Mouse (Mus musculus): ENCODE results near the gene Ttc14. TPM values are rescaled to one million over a fixed set of nuclear protein-coding genes. Genes with fewer than 3 reads are reported as not detected.
A peak's percentile ranks its signal among the peaks of the same experiment; 100 is the strongest.

Gene Ttc14
- polyA plus RNA-seq (2014; fragmentation: Nextera tagmentation; extraction: Ambion mirVana), result 61.1 and 67.0 TPM in 2 replicates

DNA sequence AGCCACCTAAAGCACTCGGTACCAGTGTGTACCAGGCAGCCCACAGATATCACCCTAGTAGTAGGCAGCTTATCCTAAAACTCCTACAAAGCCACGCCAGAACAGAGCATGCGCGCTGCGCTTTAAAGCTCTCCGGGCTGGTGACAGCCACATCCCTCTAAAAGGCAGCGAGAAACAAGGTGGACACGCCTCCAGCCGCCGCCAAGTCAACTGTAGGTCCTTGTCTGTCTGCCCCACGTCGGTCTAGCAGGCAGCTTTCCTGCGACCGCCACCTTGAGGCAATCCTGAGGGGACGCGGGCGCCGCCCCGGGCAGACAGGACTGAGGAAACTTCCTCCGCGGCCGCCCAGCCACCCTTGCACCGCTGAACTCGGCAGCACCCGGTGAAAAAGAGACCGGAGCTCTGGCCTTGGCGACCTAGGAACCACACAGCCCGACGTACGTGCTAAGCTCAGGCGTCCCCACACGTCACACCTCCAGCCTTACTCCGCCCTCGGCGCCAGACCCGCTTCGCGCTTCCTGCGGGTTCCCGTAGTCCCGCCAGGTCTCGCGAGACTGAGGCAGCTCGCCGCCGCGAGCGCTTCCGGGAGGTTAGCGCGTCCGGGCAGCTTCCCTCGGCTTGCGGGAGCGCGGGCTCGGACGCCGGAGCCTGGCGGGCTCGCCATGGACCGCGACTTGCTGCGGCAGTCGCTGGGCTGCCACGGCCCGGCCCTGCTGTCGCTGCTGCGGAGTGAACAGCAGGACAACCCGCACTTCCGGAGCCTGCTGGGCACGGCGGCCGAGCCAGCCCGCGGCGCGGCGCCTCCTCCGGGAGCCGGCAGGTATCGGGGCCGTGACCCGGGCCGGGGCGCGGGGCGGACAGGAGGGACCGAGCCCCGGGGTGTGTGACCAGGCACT, at the start of gene Ttc14:
Gene Ttc14, plus strand, starts transcription at position 216 of the 896 bp plus-strand sequence.
- DNase-seq (ENCODE audit: low spot score, missing footprints) (peak; percentile 99), ATAC-seq (ENCODE audit: low FRiP score) (peak; percentile 99)
- 0 out of 2 replicates have a peak, but pooled peaks cover 2% of the 10 kb centered on the region for H3K36me3 ChIP-seq (ENCODE audit: control insufficient read depth, insufficient read depth, low read length)
- H3K4me3 ChIP-seq (ENCODE audit: low read depth, low read length), result peak within 1 kb of the TSS; percentile 95
- peak within 1 kb of the TSS; percentile 60 for H3K4me2 ChIP-seq
- H3K9me3 ChIP-seq (ENCODE audit: control insufficient read depth, low read length), result no peaks in the 10 kb centered on the region
- H3K4me1 ChIP-seq (ENCODE audit: control insufficient read depth, insufficient read depth, low read length), result peaks cover 6% of the 10 kb centered on the region; the same call in 1 of the 2 replicates
- peak within 1 kb of the TSS; percentile 94 for H3K9ac ChIP-seq (ENCODE audit: low read length)
- WGBS, result under 1% methylated on average over 89 of the region's 90 CpGs
- H3K27ac ChIP-seq (ENCODE audit: low read depth, low read length), result peak within 1 kb of the TSS; percentile 97
- no peaks in the 10 kb centered on the region for H3K27me3 ChIP-seq (ENCODE audit: control insufficient read depth, insufficient read depth, low read length)

DNA sequence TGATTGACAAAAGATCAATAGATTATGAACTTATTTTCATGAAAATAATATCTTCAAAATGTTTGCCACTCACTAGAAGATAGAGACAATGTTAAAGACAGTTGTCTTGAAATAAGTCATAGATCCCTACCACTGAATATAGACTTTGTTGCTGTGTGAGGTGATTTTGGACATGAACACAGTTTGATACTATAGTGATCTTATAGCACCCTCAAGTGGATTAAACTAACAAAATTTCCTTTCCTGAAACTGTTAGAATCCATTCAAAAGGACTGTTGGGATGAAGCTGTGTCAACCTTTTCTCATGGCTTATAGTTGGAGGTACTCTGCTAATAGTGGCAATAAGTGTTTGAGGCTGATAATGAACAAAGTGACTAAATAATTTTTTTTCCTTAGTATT, 8.7 kb upstream of the Ttc14 start:
- no peak overlapping the region for H3K4me3 ChIP-seq (ENCODE audit: low read depth, low read length)
- H3K27ac ChIP-seq (ENCODE audit: low read depth, low read length), result no peak overlapping the region
- ATAC-seq (ENCODE audit: low FRiP score) (no peak), DNase-seq (ENCODE audit: low spot score, missing footprints) (no peak)
- no peaks in the 10 kb centered on the region for H3K36me3 ChIP-seq (ENCODE audit: control insufficient read depth, insufficient read depth, low read length)
- H3K4me2 ChIP-seq, result no peak overlapping the region
- H3K27me3 ChIP-seq (ENCODE audit: control insufficient read depth, insufficient read depth, low read length), result no peaks in the 10 kb centered on the region
- H3K9me3 ChIP-seq (ENCODE audit: control insufficient read depth, low read length), result no peaks in the 10 kb centered on the region
- no peaks in the 10 kb centered on the region for H3K4me1 ChIP-seq (ENCODE audit: control insufficient read depth, insufficient read depth, low read length)
- no peak overlapping the region for H3K9ac ChIP-seq (ENCODE audit: low read length)

GRCm38 (mm10) chr3:33800513-33800820, 835 bp downstream of the Ttc14 start:
- Histone ChIP-seq H3K4me3 (ENCODE audit: low read depth, low read length) (peak overlapping the region; percentile 95), H3K9ac (ENCODE audit: low read length) (peak overlapping the region; percentile 94), H3K4me1 (ENCODE audit: control insufficient read depth, insufficient read depth, low read length) (peaks cover 6% of the 10 kb centered on the region; the same call in 1 of the 2 replicates), H3K27me3 (ENCODE audit: control insufficient read depth, insufficient read depth, low read length) (no peaks in the 10 kb centered on the region), H3K9me3 (ENCODE audit: control insufficient read depth, low read length) (no peaks in the 10 kb centered on the region), H3K4me2 (peak overlapping the region; percentile 56), H3K36me3 (ENCODE audit: control insufficient read depth, insufficient read depth, low read length) (peaks cover 5% of the 10 kb centered on the region), H3K27ac (ENCODE audit: low read depth, low read length) (peak overlapping the region; percentile 97; the same call in 1 of the 2 replicates)
- ATAC-seq (ENCODE audit: low FRiP score), result peak; percentile 28
- DNase-seq (ENCODE audit: low spot score, missing footprints), result no peak
- WGBS, result 0% methylated on average over 16 of the region's 16 CpGs

- Histone ChIP-seq H3K4me2 (no peak overlapping the region), H3K9me3 (ENCODE audit: control insufficient read depth, low read length) (no peaks in the 10 kb centered on the region), H3K4me1 (ENCODE audit: control insufficient read depth, insufficient read depth, low read length) (no peaks in the 10 kb centered on the region), H3K4me3 (ENCODE audit: low read depth, low read length) (no peak overlapping the region), H3K27me3 (ENCODE audit: control insufficient read depth, insufficient read depth, low read length) (no peaks in the 10 kb centered on the region), H3K27ac (ENCODE audit: low read depth, low read length) (no peak overlapping the region), H3K36me3 (ENCODE audit: control insufficient read depth, insufficient read depth, low read length) (peaks cover 16% of the 10 kb centered on the region), H3K9ac (ENCODE audit: low read length) (no peak overlapping the region)
- no peak for ATAC-seq (ENCODE audit: low FRiP score)
- 97% methylated on average over 1 of the region's 1 CpGs for WGBS
- no peak for DNase-seq (ENCODE audit: low spot score, missing footprints)
Measured at GRCm38 (mm10) chr3:33807151-33807550, 7.5 kb downstream of the Ttc14 start.

DNA sequence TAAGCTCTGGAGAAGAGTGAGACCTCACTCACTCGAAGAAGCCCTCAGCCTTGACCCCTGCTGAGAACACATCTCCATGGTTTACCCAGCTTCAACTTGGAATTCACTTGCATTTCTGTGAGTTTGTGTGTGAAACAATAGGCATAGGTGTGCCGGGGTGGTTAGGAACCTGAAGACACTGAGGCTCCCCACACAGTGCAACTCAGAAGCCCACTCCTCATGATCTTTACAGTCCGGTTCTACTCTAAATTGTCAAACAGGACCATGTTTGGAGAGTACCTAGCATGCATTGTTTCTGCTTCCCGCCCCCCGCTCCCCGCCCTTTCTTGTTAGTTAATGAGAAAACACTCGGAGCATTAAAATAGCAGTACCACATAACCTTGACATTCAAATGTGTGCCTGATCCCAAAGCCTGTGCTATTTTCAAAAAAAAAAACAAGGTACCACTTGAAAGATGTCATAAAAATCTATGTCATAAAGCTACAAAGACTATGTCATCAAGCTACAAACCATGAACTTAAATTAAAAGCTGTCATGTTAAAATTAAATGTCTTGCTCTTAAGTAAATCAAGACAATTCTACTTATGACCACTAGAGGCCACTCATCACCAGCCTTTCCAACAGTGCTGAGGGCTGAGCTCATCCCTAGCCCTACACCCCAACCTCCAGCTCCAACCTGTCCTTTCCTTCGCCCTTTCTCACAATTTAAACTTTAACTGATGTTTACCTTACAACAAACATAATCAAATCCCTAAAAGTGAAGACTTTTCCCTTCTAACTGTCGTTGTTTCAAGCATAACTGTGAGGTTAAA, 24.7 kb downstream of the Ttc14 start:
- DNase-seq (ENCODE audit: low spot score, missing footprints) (peak; percentile 92), ATAC-seq (ENCODE audit: low FRiP score) (peak; percentile 70; the same call in 1 of the 2 replicates)
- Histone ChIP-seq H3K9me3 (ENCODE audit: control insufficient read depth, low read length) (no peaks in the 10 kb centered on the region), H3K27me3 (ENCODE audit: control insufficient read depth, insufficient read depth, low read length) (no peaks in the 10 kb centered on the region), H3K4me3 (ENCODE audit: low read depth, low read length) (no peak overlapping the region), H3K27ac (ENCODE audit: low read depth, low read length) (no peak overlapping the region), H3K9ac (ENCODE audit: low read length) (no peak overlapping the region), H3K36me3 (ENCODE audit: control insufficient read depth, insufficient read depth, low read length) (no peaks in the 10 kb centered on the region), H3K4me2 (no peak overlapping the region), H3K4me1 (ENCODE audit: control insufficient read depth, insufficient read depth, low read length) (no peaks in the 10 kb centered on the region)
- 54% methylated on average over 9 of the region's 9 CpGs for WGBS

GRCm38 (mm10) chr3:33832351-33832750, 32.7 kb downstream of the Ttc14 start:
- 89% methylated on average over 10 of the region's 10 CpGs for WGBS

DNA sequence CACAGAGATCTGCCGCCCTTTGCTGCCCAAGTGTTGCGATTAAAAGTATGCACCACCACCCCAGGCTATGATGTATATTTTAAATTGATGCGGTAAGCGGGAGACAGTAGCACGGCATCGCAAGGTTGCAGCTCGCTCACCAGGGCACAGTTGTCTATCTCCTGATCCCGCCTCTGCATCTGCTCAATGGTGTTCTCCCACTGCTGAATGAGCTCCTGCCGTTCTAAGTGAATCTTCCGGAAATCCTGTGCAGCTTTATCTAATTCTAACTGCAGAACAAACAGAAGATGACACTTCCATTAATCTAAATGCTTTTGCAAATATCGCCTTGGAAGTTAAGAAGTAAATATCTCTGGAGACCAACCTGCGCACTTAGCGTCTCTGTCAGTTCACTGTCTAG, 36.9 kb downstream of the Ttc14 start:
- WGBS, result 94% methylated on average over 13 of the region's 13 CpGs
- H3K4me1 ChIP-seq (ENCODE audit: control insufficient read depth, insufficient read depth, low read length), result no peaks in the 10 kb centered on the region
- H3K27ac ChIP-seq (ENCODE audit: low read depth, low read length), result no peak overlapping the region
- no peak overlapping the region for H3K9ac ChIP-seq (ENCODE audit: low read length)
- H3K4me2 ChIP-seq, result no peak overlapping the region
- no peaks in the 10 kb centered on the region for H3K9me3 ChIP-seq (ENCODE audit: control insufficient read depth, low read length)
- no peaks in the 10 kb centered on the region for H3K36me3 ChIP-seq (ENCODE audit: control insufficient read depth, insufficient read depth, low read length)
- no peak overlapping the region for H3K4me3 ChIP-seq (ENCODE audit: low read depth, low read length)
- DNase-seq (ENCODE audit: low spot score, missing footprints) (no peak), ATAC-seq (ENCODE audit: low FRiP score) (no peak)
- H3K27me3 ChIP-seq (ENCODE audit: control insufficient read depth, insufficient read depth, low read length), result no peaks in the 10 kb centered on the region

More at GRCm38 (mm10) chr3:33832351-33832750, 32.7 kb downstream of the Ttc14 start:
- no peak overlapping the region for H3K9ac ChIP-seq (ENCODE audit: low read length)
- H3K4me2 ChIP-seq, result no peak overlapping the region
- ATAC-seq (ENCODE audit: low FRiP score) (no peak), DNase-seq (ENCODE audit: low spot score, missing footprints) (peak; percentile 6)
- H3K27me3 ChIP-seq (ENCODE audit: control insufficient read depth, insufficient read depth, low read length), result no peaks in the 10 kb centered on the region
- H3K36me3 ChIP-seq (ENCODE audit: control insufficient read depth, insufficient read depth, low read length), result no peaks in the 10 kb centered on the region
- no peaks in the 10 kb centered on the region for H3K4me1 ChIP-seq (ENCODE audit: control insufficient read depth, insufficient read depth, low read length)
- H3K27ac ChIP-seq (ENCODE audit: low read depth, low read length), result no peak overlapping the region
- H3K9me3 ChIP-seq (ENCODE audit: control insufficient read depth, low read length), result no peaks in the 10 kb centered on the region
- no peak overlapping the region for H3K4me3 ChIP-seq (ENCODE audit: low read depth, low read length)

- Histone ChIP-seq H3K4me3 (ENCODE audit: low read depth, low read length) (no peak overlapping the region), H3K9me3 (ENCODE audit: control insufficient read depth, low read length) (no peaks in the 10 kb centered on the region), H3K4me1 (ENCODE audit: control insufficient read depth, insufficient read depth, low read length) (no peaks in the 10 kb centered on the region; the same call in 1 of the 2 replicates), H3K27ac (ENCODE audit: low read depth, low read length) (no peak overlapping the region), H3K27me3 (ENCODE audit: control insufficient read depth, insufficient read depth, low read length) (no peaks in the 10 kb centered on the region), H3K4me2 (no peak overlapping the region), H3K36me3 (ENCODE audit: control insufficient read depth, insufficient read depth, low read length) (no peaks in the 10 kb centered on the region), H3K9ac (ENCODE audit: low read length) (no peak overlapping the region)
- ATAC-seq (ENCODE audit: low FRiP score), result no peak
- 70% methylated on average over 10 of the region's 10 CpGs for WGBS
- DNase-seq (ENCODE audit: low spot score, missing footprints), result peak; percentile 75
Measured at GRCm38 (mm10) chr3:33838877-33839276, 39.2 kb downstream of the Ttc14 start.

Data from midbrain, embryonic 11.5 days (tissue).